Mouse (Mus musculus): ENCODE measurements around the gene Mdga1. TPM values are rescaled to one million over a fixed set of nuclear protein-coding genes. Genes with fewer than 3 reads are reported as not detected.
A peak's percentile ranks its signal among the peaks of the same experiment; 100 is the strongest.

Gene Mdga1
- polyA plus RNA-seq, 1 experiment from 2014 or later = 1.3 TPM

- no peak overlapping the region for H3K27ac ChIP-seq
- no peak overlapping the region for H3K9ac ChIP-seq (ENCODE audit: low read depth, low read length)
- no peaks in the 10 kb centered on the region for H3K9me3 ChIP-seq (replicated peaks; ENCODE audit: low read length)
- no peak overlapping the region for H3K4me3 ChIP-seq (replicated peaks; ENCODE audit: low read depth, low read length)
- ATAC-seq (replicated peaks; ENCODE audit: low FRiP score, low read depth) (no peak), DNase-seq (ENCODE audit: low spot score) (no peak)
- no peaks in the 10 kb centered on the region for H3K4me1 ChIP-seq (replicated peaks; ENCODE audit: insufficient read depth, low read length)
- no peaks in the 10 kb centered on the region for H3K36me3 ChIP-seq (ENCODE audit: insufficient read depth, low read length)
- H3K4me2 ChIP-seq (ENCODE audit: low read length) = no peak overlapping the region
- 84% methylated on average over 12 of the region's 12 CpGs for WGBS
- H3K27me3 ChIP-seq (ENCODE audit: insufficient read depth, low read length) = no peaks in the 10 kb centered on the region
- no peak for TF ChIP-seq CTCF (IDR thresholded peaks at IDR 0.05; ENCODE audit: low read depth)
Observed at GRCm38 (mm10) chr17:29934133-29934851, 35.6 kb downstream of the Mdga1 start.

GRCm38 (mm10) chr17:29932753-29933152 lies 37.1 kb downstream of the Mdga1 start:
- no peak overlapping the region for H3K4me2 ChIP-seq (ENCODE audit: low read length)

GRCm38 (mm10) chr17:29931224-29931945 lies 38.5 kb downstream of the Mdga1 start:
- no peak overlapping the region for H3K4me3 ChIP-seq (replicated peaks; ENCODE audit: low read depth, low read length)
- H3K36me3 ChIP-seq (ENCODE audit: insufficient read depth, low read length) = no peaks in the 10 kb centered on the region
- H3K4me1 ChIP-seq (replicated peaks; ENCODE audit: insufficient read depth, low read length) = no peaks in the 10 kb centered on the region
- H3K9ac ChIP-seq (ENCODE audit: low read depth, low read length) = no peak overlapping the region
- ATAC-seq (replicated peaks; ENCODE audit: low FRiP score, low read depth) = no peak
- DNase-seq (ENCODE audit: low spot score) = no peak
- no peak for TF ChIP-seq CTCF (IDR thresholded peaks at IDR 0.05; ENCODE audit: low read depth)
- WGBS = 83% methylated on average over 31 of the region's 31 CpGs
- H3K4me2 ChIP-seq (ENCODE audit: low read length) = no peak overlapping the region
- H3K27me3 ChIP-seq (ENCODE audit: insufficient read depth, low read length) = no peaks in the 10 kb centered on the region
- no peak overlapping the region for H3K27ac ChIP-seq
- H3K9me3 ChIP-seq (replicated peaks; ENCODE audit: low read length) = no peaks in the 10 kb centered on the region

More at GRCm38 (mm10) chr17:29932753-29933152, 37.1 kb downstream of the Mdga1 start:
- ATAC-seq (replicated peaks; ENCODE audit: low FRiP score, low read depth) (no peak), DNase-seq (ENCODE audit: low spot score) (no peak)
- H3K9ac ChIP-seq (ENCODE audit: low read depth, low read length) = no peak overlapping the region
- H3K36me3 ChIP-seq (ENCODE audit: insufficient read depth, low read length) = no peaks in the 10 kb centered on the region
- WGBS = 78% methylated on average over 6 of the region's 6 CpGs
- no peak overlapping the region for H3K4me3 ChIP-seq (replicated peaks; ENCODE audit: low read depth, low read length)
- H3K4me1 ChIP-seq (replicated peaks; ENCODE audit: insufficient read depth, low read length) = no peaks in the 10 kb centered on the region
- H3K27ac ChIP-seq = no peak overlapping the region
- H3K27me3 ChIP-seq (ENCODE audit: insufficient read depth, low read length) = no peaks in the 10 kb centered on the region
- no peaks in the 10 kb centered on the region for H3K9me3 ChIP-seq (replicated peaks; ENCODE audit: low read length)
- TF ChIP-seq CTCF (IDR thresholded peaks at IDR 0.05; ENCODE audit: low read depth) = no peak

- Histone ChIP-seq H3K27me3 (ENCODE audit: insufficient read depth, low read length) (no peaks in the 10 kb centered on the region), H3K9ac (ENCODE audit: low read depth, low read length) (no peak overlapping the region), H3K9me3 (replicated peaks; ENCODE audit: low read length) (no peaks in the 10 kb centered on the region), H3K4me2 (ENCODE audit: low read length) (no peak overlapping the region), H3K27ac (no peak overlapping the region), H3K4me3 (replicated peaks; ENCODE audit: low read depth, low read length) (no peak overlapping the region), H3K36me3 (ENCODE audit: insufficient read depth, low read length) (no peaks in the 10 kb centered on the region), H3K4me1 (replicated peaks; ENCODE audit: insufficient read depth, low read length) (no peaks in the 10 kb centered on the region)
- 26% methylated on average over 16 of the region's 16 CpGs for WGBS
- TF ChIP-seq CTCF (IDR thresholded peaks at IDR 0.05; ENCODE audit: low read depth) = peak; percentile 51; the same call in 1 of the 2 replicates
- ATAC-seq (replicated peaks; ENCODE audit: low FRiP score, low read depth) = no peak; the same call in 1 of the 2 replicates
- DNase-seq (ENCODE audit: low spot score) = peak; percentile 46
Observed at GRCm38 (mm10) chr17:29928751-29929237, 41.1 kb downstream of the Mdga1 start.

- Histone ChIP-seq H3K27me3 (ENCODE audit: insufficient read depth, low read length) (no peaks in the 10 kb centered on the region), H3K4me2 (ENCODE audit: low read length) (no peak overlapping the region), H3K36me3 (ENCODE audit: insufficient read depth, low read length) (no peaks in the 10 kb centered on the region), H3K27ac (no peak overlapping the region), H3K9me3 (replicated peaks; ENCODE audit: low read length) (no peaks in the 10 kb centered on the region), H3K4me3 (replicated peaks; ENCODE audit: low read depth, low read length) (no peak overlapping the region), H3K4me1 (replicated peaks; ENCODE audit: insufficient read depth, low read length) (no peaks in the 10 kb centered on the region), H3K9ac (ENCODE audit: low read depth, low read length) (no peak overlapping the region)
- ATAC-seq (replicated peaks; ENCODE audit: low FRiP score, low read depth) (no peak), DNase-seq (ENCODE audit: low spot score) (no peak)
- 67% methylated on average over 26 of the region's 26 CpGs for WGBS
- TF ChIP-seq CTCF (IDR thresholded peaks at IDR 0.05; ENCODE audit: low read depth) = 0 out of 2 replicates have a peak, but pooled peaks have one; percentile 2
Observed at GRCm38 (mm10) chr17:29925608-29926606, 44.0 kb downstream of the Mdga1 start.

All from kidney, postnatal 0 days (tissue).